Mouse (Mus musculus): ENCODE data around the gene BC052040.

DNA sequence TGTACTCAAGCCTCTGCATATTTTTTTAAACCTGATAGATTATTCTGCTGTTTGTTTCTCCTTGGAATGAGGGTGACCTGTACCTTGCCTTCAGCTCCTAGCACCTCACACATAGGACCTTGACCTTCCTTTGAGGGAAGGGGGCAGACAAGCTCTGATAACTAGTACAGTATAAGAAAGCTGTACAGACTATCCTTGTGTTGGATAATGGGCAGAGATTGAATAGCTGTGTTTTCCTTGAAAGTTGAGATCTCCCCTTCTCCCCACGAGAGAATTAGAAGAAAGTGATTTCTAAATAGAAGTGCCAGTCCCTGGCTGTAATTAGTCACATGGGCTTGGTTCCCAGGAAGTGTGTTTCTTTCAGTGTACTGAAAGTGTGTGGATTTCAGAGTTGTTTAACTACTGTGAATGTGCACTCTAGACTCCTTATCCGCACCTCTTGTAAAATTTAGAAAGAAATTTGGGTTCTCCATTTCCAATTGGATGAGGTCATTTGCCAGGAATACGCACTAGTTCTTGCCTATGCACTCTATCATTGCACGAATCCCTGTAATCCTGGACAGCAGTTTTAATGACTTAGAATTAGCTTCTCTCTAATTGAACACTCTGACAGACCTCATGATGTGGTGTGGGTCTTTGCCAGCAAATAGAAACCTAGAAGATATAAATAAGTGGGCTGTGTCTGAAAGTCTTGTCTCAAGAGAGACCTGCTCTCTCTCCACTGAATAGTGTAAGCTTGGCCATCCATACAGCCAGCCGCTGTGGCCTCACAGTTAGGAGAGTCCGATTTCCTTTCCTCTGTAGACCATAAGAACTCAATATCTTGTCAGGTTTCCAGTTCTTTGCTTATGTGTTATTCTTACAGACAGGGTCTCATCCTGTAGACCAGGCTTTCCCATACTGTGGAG, 79.0 kb downstream of the BC052040 start:
- no peak for TF ChIP-seq GATA1 (IDR thresholded peaks at IDR 0.05; ENCODE audit: borderline replicate concordance, low read length)
- TF ChIP-seq FLI1 (IDR thresholded peaks at IDR 0.05; ENCODE audit: low read length): no peak

Data from megakaryocyte, embryonic 14.5 days (primary cell).